Mouse (Mus musculus) CH12.LX (cell line): ENCODE measurements around the gene Zbtb21. TPM values are rescaled to one million over a fixed set of nuclear protein-coding genes. Genes with fewer than 3 reads are reported as not detected.

Source experiments
- DNase-seq: peaks from one replicate; pipeline ENCODE4 v3.0.0-alpha.2; 2013; ENCODE audit errors: extremely low read depth
- H3K27ac ChIP-seq: 2 replicates; pipeline ENCODE4 v1.5.1; 2012; ENCODE audit warnings: low read depth, mild to moderate bottlenecking, control low read depth, moderate library complexity; ENCODE audit not compliant: insufficient read depth
- H3K27me3 ChIP-seq: replicated peaks from 2 replicates; pipeline ENCODE3; 2012; ENCODE audit warnings: inconsistent platforms
- H3K36me3 ChIP-seq, 2 experiments: replicated peaks in 1 of 2; 2 replicates each; pipeline versions ENCODE3 to v1.6.1; 2012; ENCODE audit warnings: inconsistent platforms in 1 of 2, low read length in 1 of 2, mild to moderate bottlenecking in 1 of 2, mixed read lengths in 1 of 2, moderate library complexity in 1 of 2; ENCODE audit not compliant: control insufficient read depth in 1 of 2, insufficient read depth in 1 of 2
- H3K4me1 ChIP-seq, 2 experiments: 2 replicates each; pipeline ENCODE4 v1.6.1; 2012; ENCODE audit warnings: inconsistent platforms in 1 of 2, moderate library complexity in 1 of 2; ENCODE audit not compliant: insufficient read depth in 2 of 2, control insufficient read depth in 1 of 2
- H3K4me2 ChIP-seq: 2 replicates; pipeline ENCODE4 v1.6.1; 2012; ENCODE audit warnings: low read depth, mild to moderate bottlenecking, control low read depth; ENCODE audit not compliant: poor library complexity, insufficient read depth, severe bottlenecking
- H3K4me3 ChIP-seq, 3 experiments: fragments of 150-350 bp in 1 of 3; sonication (generic) in 1 of 3; replicated peaks in 1 of 3; 2 replicates each; pipeline versions ENCODE3 to v1.5.1; 2011 to 2012; ENCODE audit warnings: low read depth in 2 of 3, low read length in 2 of 3, mild to moderate bottlenecking in 2 of 3, moderate library complexity in 2 of 3, control low read depth in 1 of 3, improper control_type of control experiment in 1 of 3, inconsistent platforms in 1 of 3, mixed read lengths in 1 of 3; ENCODE audit not compliant: poor library complexity in 1 of 3
- H3K79me2 ChIP-seq: replicated peaks from 2 replicates; pipeline ENCODE4 v1.6.1; 2012; ENCODE audit warnings: mild to moderate bottlenecking, moderate library complexity; ENCODE audit not compliant: control insufficient read depth, poor library complexity, insufficient read depth, severe bottlenecking; ENCODE audit errors: extremely low read depth
- H3K9ac ChIP-seq: 2 replicates; pipeline ENCODE4 v1.6.1; 2012; ENCODE audit warnings: low read depth, mild to moderate bottlenecking, control low read depth, moderate library complexity; ENCODE audit not compliant: insufficient read depth
- H3K9me3 ChIP-seq: replicated peaks from 2 replicates; pipeline ENCODE3; 2012; ENCODE audit warnings: low read length, inconsistent platforms, mixed read lengths
- CHD1 ChIP-seq: IDR thresholded peaks from 2 replicates; pipeline ENCODE4 v1.6.1; 2012; ENCODE audit warnings: low read depth, low read length, improper control_type of control experiment, inconsistent platforms
- CHD2 ChIP-seq: IDR thresholded peaks from 2 replicates; pipeline ENCODE4 v1.6.1; 2011; ENCODE audit warnings: low read length, improper control_type of control experiment
- CTCF ChIP-seq, 2 experiments: IDR thresholded peaks in 1 of 2; conservative IDR thresholded peaks in 1 of 2; 2 replicates each; pipeline ENCODE4 v1.5.1; 2011 to 2012; ENCODE audit warnings: low read depth in 2 of 2, low read length in 2 of 2, improper control_type of control experiment in 1 of 2, inconsistent platforms in 1 of 2, mild to moderate bottlenecking in 1 of 2, moderate library complexity in 1 of 2
- ELF1 ChIP-seq: IDR thresholded peaks from 2 replicates; pipeline ENCODE4 v1.6.1; 2014; ENCODE audit warnings: low read depth, mild to moderate bottlenecking, inconsistent platforms, low read length, improper control_type of control experiment
- ETS1 ChIP-seq: conservative IDR thresholded peaks from 2 replicates; pipeline ENCODE4 v1.6.1; 2012; ENCODE audit warnings: low read depth, mild to moderate bottlenecking, inconsistent platforms, low read length, improper control_type of control experiment, moderate library complexity
- GABPA ChIP-seq: IDR thresholded peaks from 2 replicates; pipeline ENCODE4 v1.6.1; 2012; ENCODE audit warnings: low read depth, low read length, improper control_type of control experiment, inconsistent platforms; ENCODE audit not compliant: insufficient replicate concordance
- HCFC1 ChIP-seq: IDR thresholded peaks from 2 replicates; pipeline ENCODE4 v1.6.1; 2012; ENCODE audit warnings: low read depth, mild to moderate bottlenecking, inconsistent platforms, low read length, improper control_type of control experiment
- IRF4 ChIP-seq: IDR thresholded peaks from 2 replicates; pipeline ENCODE4 v1.6.1; 2014; ENCODE audit warnings: low read depth, mild to moderate bottlenecking, inconsistent platforms, low read length, improper control_type of control experiment
- KAT2A ChIP-seq: IDR thresholded peaks from 2 replicates; pipeline ENCODE4 v1.6.1; 2012; ENCODE audit warnings: low read length, improper control_type of control experiment, inconsistent platforms; ENCODE audit not compliant: insufficient replicate concordance
- MAFK ChIP-seq: IDR thresholded peaks from 2 replicates; pipeline ENCODE4 v1.6.1; 2011; ENCODE audit warnings: low read length, improper control_type of control experiment; ENCODE audit not compliant: insufficient replicate concordance
- MAZ ChIP-seq: IDR thresholded peaks from 2 replicates; pipeline ENCODE4 v1.6.1; 2012; ENCODE audit warnings: low read depth, mild to moderate bottlenecking, inconsistent platforms, low read length, improper control_type of control experiment, moderate library complexity
- MXI1 ChIP-seq: IDR thresholded peaks from 2 replicates; pipeline ENCODE4 v1.6.1; 2011; ENCODE audit warnings: mild to moderate bottlenecking, low read depth, low read length, improper control_type of control experiment
- NELFE ChIP-seq: IDR thresholded peaks from 2 replicates; pipeline ENCODE4 v1.6.1; 2011; ENCODE audit warnings: low read depth, low read length, improper control_type of control experiment
- NRF1 ChIP-seq: IDR thresholded peaks from 2 replicates; pipeline ENCODE4 v1.6.1; 2014; ENCODE audit warnings: low read depth, mild to moderate bottlenecking, inconsistent platforms, low read length, improper control_type of control experiment, moderate library complexity
- PAX5 ChIP-seq: IDR thresholded peaks from 2 replicates; pipeline ENCODE4 v1.6.1; 2012; ENCODE audit warnings: low read length, inconsistent platforms, mixed read lengths
- POLR2A ChIP-seq: IDR thresholded peaks from 2 replicates; pipeline ENCODE4 v1.6.1; 2011; ENCODE audit warnings: low read depth, mild to moderate bottlenecking, improper control_type of control experiment, low read length
- POLR2AphosphoS2 ChIP-seq: IDR thresholded peaks from 2 replicates; pipeline ENCODE4 v1.6.1; 2011; ENCODE audit warnings: low read depth, low read length, improper control_type of control experiment
- RAD21 ChIP-seq: IDR thresholded peaks from 2 replicates; pipeline ENCODE4 v1.6.1; 2011; ENCODE audit warnings: low read depth, mild to moderate bottlenecking, low read length, improper control_type of control experiment, moderate library complexity
- SIN3A ChIP-seq: IDR thresholded peaks from 2 replicates; pipeline ENCODE4 v1.6.1; 2012; ENCODE audit warnings: low read length, improper control_type of control experiment, inconsistent platforms
- TCF12 ChIP-seq: IDR thresholded peaks from 2 replicates; pipeline ENCODE4 v1.6.1; 2014; ENCODE audit warnings: low read depth, mild to moderate bottlenecking, inconsistent platforms, low read length, improper control_type of control experiment
- UBTF ChIP-seq: IDR thresholded peaks from 2 replicates; pipeline ENCODE4 v1.6.1; 2012; ENCODE audit warnings: low read depth, mild to moderate bottlenecking, inconsistent platforms, low read length, improper control_type of control experiment, moderate library complexity
- USF1 ChIP-seq: IDR thresholded peaks from 2 replicates; pipeline ENCODE4 v1.6.1; 2014; ENCODE audit warnings: low read depth, mild to moderate bottlenecking, inconsistent platforms, low read length, improper control_type of control experiment
- USF2 ChIP-seq: conservative IDR thresholded peaks from 2 replicates; pipeline ENCODE4 v1.6.1; 2011; ENCODE audit warnings: low read depth, low read length, improper control_type of control experiment
- ZC3H11A ChIP-seq: IDR thresholded peaks from 2 replicates; pipeline ENCODE4 v1.6.1; 2012; ENCODE audit warnings: low read depth, mild to moderate bottlenecking, inconsistent platforms, low read length, improper control_type of control experiment
- ZKSCAN1 ChIP-seq: IDR thresholded peaks from 2 replicates; pipeline ENCODE4 v1.6.1; 2012; ENCODE audit warnings: low read depth, inconsistent platforms, low read length, improper control_type of control experiment, borderline replicate concordance
- ZNF384 ChIP-seq: IDR thresholded peaks from 2 replicates; pipeline ENCODE4 v1.6.1; 2012; ENCODE audit warnings: low read depth, low read length, improper control_type of control experiment, inconsistent platforms
- dilution Hi-C: fragments of 300-500 bp; cut with MboI; formaldehyde crosslinking; loops from 2 replicates; pipeline ENCODE4 v1.14.3; 2020; ENCODE audit warnings: low sequenced_read_pairs; ENCODE audit not compliant: extremely low pct_unique_long_range_greater_than_20kb, extremely low pct_ligation_motif_present
- in situ Hi-C: fragments of 300-500 bp; cut with MboI; formaldehyde crosslinking; loops from 3 replicates; pipeline ENCODE4 v1.14.3; 2019; ENCODE audit warnings: low sequenced_read_pairs, low pct_ligation_motif_present, low pct_unique_long_range_greater_than_20kb, mixed read lengths
- polyA plus RNA-seq: library from polyadenylated mRNA; unstranded; fragments of >175 nt; gene quantifications from 2 replicates; pipeline ENCODE4 v1.2.1, GENCODE M21; 2012; ENCODE audit warnings: low read depth; ENCODE audit not compliant: insufficient read length
- total RNA-seq, 2 experiments: library from RNA; depleted of rRNA; stranded (reverse); fragments of 300-350 nt in 1 of 2; fragments of >200 nt in 1 of 2; gene quantifications; 2 replicates each; pipeline ENCODE4 v1.2.3; 2012 to 2014

Zbtb21 gene
- total and polyA plus RNA-seq, 3 experiments = 9.9 to 24.8 (median 13.2) TPM

GRCm38 (mm10) chr16:97922779-97923126 is 39.7 kb downstream of the Zbtb21 start:
- peaks cover 11% of the 10 kb centered on the region for H3K27me3 ChIP-seq
- H3K36me3 ChIP-seq = no peaks in the 10 kb centered on the region
- peak overlapping the region; percentile 63 to 90 (median 71) for H3K4me3 ChIP-seq
- no peaks in the 10 kb centered on the region for H3K79me2 ChIP-seq
- peak overlapping the region; percentile 85 for H3K4me2 ChIP-seq
- H3K9ac ChIP-seq = no peak overlapping the region; the same call in 1 of the 2 replicates
- H3K27ac ChIP-seq = no peak overlapping the region
- H3K4me1 ChIP-seq = peaks cover 6 to 51% of the 10 kb centered on the region in 2 experiments
- H3K9me3 ChIP-seq = no peaks in the 10 kb centered on the region
- no peak for DNase-seq
- dilution Hi-C loops (no loop called here), in situ Hi-C loops (no loop called here)
- TF ChIP-seq KAT2A (no peak), ZC3H11A (no peak), POLR2AphosphoS2 (no peak), PAX5 (no peak), CHD2 (no peak), USF1 (no peak), RAD21 (no peak), NRF1 (no peak), ELF1 (no peak), MAFK (no peak), TCF12 (no peak), IRF4 (no peak)

- Histone ChIP-seq H3K27me3 (peaks cover 11% of the 10 kb centered on the region), H3K4me2 (peak overlapping the region; percentile 85), H3K9me3 (no peaks in the 10 kb centered on the region), H3K4me1 (peaks cover 6 to 47% of the 10 kb centered on the region in 2 experiments), H3K27ac (no peak overlapping the region), H3K9ac (peak overlapping the region; percentile 59), H3K79me2 (no peaks in the 10 kb centered on the region), H3K4me3 (peak overlapping the region; percentile 63 to 90 (median 71)), H3K36me3 (no peaks in the 10 kb centered on the region)
- DNase-seq = peak; percentile 77
- dilution Hi-C loops = no loop called here
- peak; percentile 36; the same call in 1 of the 2 replicates for TF ChIP-seq MAZ
- TF ChIP-seq IRF4 = peak; percentile 36; the same call in 1 of the 2 replicates
- TF ChIP-seq CTCF (conservative IDR thresholded peaks at IDR 0.05 in 1 of 2, IDR thresholded peaks at IDR 0.05 in 1 of 2; ENCODE audit: low read depth in 2 of 2, low read length in 2 of 2) = no peak
- peak; percentile 67; the same call in 1 of the 2 replicates for TF ChIP-seq MXI1
- TF ChIP-seq NELFE = peak; percentile 42; the same call in 1 of the 2 replicates
- no peak for TF ChIP-seq ETS1
- no peak for TF ChIP-seq USF2
- TF ChIP-seq POLR2A = peak; percentile 68
- no peak for TF ChIP-seq ZNF384
- TF ChIP-seq ZC3H11A = no peak
- peak; percentile 91 for TF ChIP-seq UBTF
- TF ChIP-seq CHD2 = no peak
- TF ChIP-seq TCF12 = peak; percentile 63; the same call in 1 of the 2 replicates
- TF ChIP-seq ZKSCAN1 = no peak
- TF ChIP-seq HCFC1 = peak; percentile 55
- TF ChIP-seq MAFK = no peak
- TF ChIP-seq SIN3A = peak; percentile 67
- no peak for TF ChIP-seq GABPA
- no peak for TF ChIP-seq RAD21
- no peak; the same call in 1 of the 2 replicates for TF ChIP-seq CHD1
- in situ Hi-C loops = no loop called here
Observed at GRCm38 (mm10) chr16:97921961-97922778, 40.3 kb downstream of the Zbtb21 start.
